Mouse (Mus musculus) liver, postnatal 0 days (tissue): ENCODE results near the gene Alg9. TPM values are rescaled to one million over a fixed set of nuclear protein-coding genes. Genes with fewer than 3 reads are reported as not detected.

Source experiments
- ATAC-seq: fragments of 200-750 bp; cut with Nextera tagmentation; 2 replicates; pipeline ENCODE4 v1.8.0; 2017; ENCODE audit warnings: mild to moderate bottlenecking, moderate library complexity
- DNase-seq: peaks from one replicate; pipeline ENCODE4 v3.0.0-alpha.2; 2016
- H3K27ac ChIP-seq: fragments of 300-500 bp; sonication (generic); 2 replicates; pipeline ENCODE4 v1.5.1; 2014; ENCODE audit warnings: antibody characterized with exemption, moderate library complexity, mild to moderate bottlenecking, low read depth
- H3K27me3 ChIP-seq: fragments of 300-500 bp; sonication (generic); 2 replicates; pipeline ENCODE4 v1.6.1; 2014; ENCODE audit warnings: low read length, control low read depth, mixed read lengths; ENCODE audit not compliant: insufficient read depth
- H3K36me3 ChIP-seq: fragments of 300-500 bp; sonication (generic); replicated peaks from 2 replicates; pipeline ENCODE4 v1.6.1; 2014; ENCODE audit warnings: mild to moderate bottlenecking, control low read depth, low read length, moderate library complexity, mixed read lengths; ENCODE audit not compliant: insufficient read depth
- H3K4me1 ChIP-seq: fragments of 300-500 bp; sonication (generic); 2 replicates; pipeline ENCODE4 v1.6.1; 2014; ENCODE audit warnings: antibody characterized with exemption, mild to moderate bottlenecking, control low read depth; ENCODE audit not compliant: insufficient read depth
- H3K4me2 ChIP-seq: fragments of 300-500 bp; sonication (generic); 2 replicates; pipeline ENCODE4 v1.6.1; 2014; ENCODE audit warnings: low read depth, mild to moderate bottlenecking, low read length, moderate library complexity, mixed read lengths
- H3K4me3 ChIP-seq: fragments of 300-500 bp; sonication (generic); 2 replicates; pipeline ENCODE4 v1.5.1; 2014; ENCODE audit warnings: low read depth, low read length
- H3K9ac ChIP-seq: fragments of 300-500 bp; sonication (generic); replicated peaks from 2 replicates; pipeline ENCODE4 v1.6.1; 2014; ENCODE audit warnings: mild to moderate bottlenecking, moderate library complexity
- H3K9me3 ChIP-seq: fragments of 300-500 bp; sonication (generic); 2 replicates; pipeline ENCODE4 v1.6.1; 2016; ENCODE audit warnings: mild to moderate bottlenecking, control low read depth, low read length, mixed read lengths
- CTCF ChIP-seq: sonication (generic); IDR thresholded peaks from 2 replicates; pipeline ENCODE4 v1.5.1; 2016; ENCODE audit warnings: antibody characterized with exemption, low read depth
- EP300 ChIP-seq: IDR thresholded peaks from 2 replicates; pipeline ENCODE4 v1.6.1; 2016; ENCODE audit warnings: antibody characterized with exemption, low read depth, mild to moderate bottlenecking
- WGBS: fragments of 180-500 bp; shearing (Covaris S2); extraction: QIAGEN DNeasy Blood & Tissue Kit; methylation state at CpG from one replicate; pipeline ENCODE4 v1.1.7; 2014; ENCODE audit not compliant: insufficient replicate concordance; 5-methylcytosine and 5-hydroxymethylcytosine counted together
- polyA plus RNA-seq: library from polyadenylated mRNA; unstranded; fragments of >200 nt; fragmentation: Nextera tagmentation; extraction: Ambion mirVana; gene quantifications from 2 replicates; pipeline ENCODE4 v1.2.1, GENCODE M21; 2015

Alg9 gene
- polyA plus RNA-seq, 1 experiment from 2014 or later: 8.6 TPM

DNA sequence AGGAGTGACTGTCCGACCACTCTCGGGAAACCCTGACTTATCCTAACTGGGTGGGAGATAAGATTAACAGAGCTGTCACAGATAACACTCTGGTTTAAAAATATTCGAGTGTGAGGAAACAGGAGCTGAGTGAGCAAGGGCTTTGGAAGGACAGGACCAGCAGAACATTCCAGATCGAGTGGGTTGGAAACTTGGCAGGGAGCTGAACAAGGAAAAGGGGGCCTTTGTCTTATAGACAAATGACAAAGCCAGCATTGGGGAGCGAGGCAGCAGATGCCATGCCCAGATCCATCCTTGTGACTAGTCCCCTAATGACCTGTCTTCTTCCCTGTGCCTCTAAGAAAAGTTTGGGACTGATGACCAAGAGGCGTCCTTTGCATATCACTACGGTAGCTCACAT is 20.9 kb upstream of the Alg9 start:
- Histone ChIP-seq H3K9me3 (no peaks in the 10 kb centered on the region), H3K4me3 (no peak overlapping the region), H3K9ac (no peak overlapping the region), H3K27me3 (no peaks in the 10 kb centered on the region), H3K4me2 (no peak overlapping the region), H3K27ac (no peak overlapping the region), H3K4me1 (no peaks in the 10 kb centered on the region), H3K36me3 (no peaks in the 10 kb centered on the region)
- TF ChIP-seq CTCF (no peak), EP300 (no peak)
- no peak for DNase-seq
- WGBS: 43% methylated on average over 7 of the region's 7 CpGs
- no peak for ATAC-seq

- Histone ChIP-seq H3K4me3 (no peak overlapping the region), H3K36me3 (no peaks in the 10 kb centered on the region), H3K9ac (no peak overlapping the region), H3K4me2 (no peak overlapping the region), H3K27me3 (no peaks in the 10 kb centered on the region), H3K27ac (no peak overlapping the region), H3K4me1 (no peaks in the 10 kb centered on the region), H3K9me3 (no peaks in the 10 kb centered on the region)
- WGBS: 65% methylated on average over 5 of the region's 5 CpGs
- no peak for ATAC-seq
- TF ChIP-seq EP300 (no peak), CTCF (no peak)
- DNase-seq: no peak
Observed at GRCm38 (mm10) chr9:50756711-50757110, 18.1 kb upstream of the Alg9 start.

GRCm38 (mm10) chr9:50761520-50762243 is 13.1 kb upstream of the Alg9 start:
- no peaks in the 10 kb centered on the region for H3K9me3 ChIP-seq
- H3K27ac ChIP-seq: no peak overlapping the region
- H3K9ac ChIP-seq: no peak overlapping the region
- ATAC-seq (no peak), DNase-seq (no peak)
- no peak overlapping the region for H3K4me2 ChIP-seq
- H3K4me3 ChIP-seq: no peak overlapping the region
- H3K4me1 ChIP-seq: no peaks in the 10 kb centered on the region
- 56% methylated on average over 6 of the region's 6 CpGs for WGBS
- H3K27me3 ChIP-seq: no peaks in the 10 kb centered on the region
- TF ChIP-seq EP300: no peak
- no peaks in the 10 kb centered on the region; the same call in 1 of the 2 replicates for H3K36me3 ChIP-seq

GRCm38 (mm10) chr9:50763331-50763730 is 11.5 kb upstream of the Alg9 start:
- no peak overlapping the region for H3K9ac ChIP-seq
- no peak overlapping the region for H3K27ac ChIP-seq
- peak; percentile 55 for TF ChIP-seq CTCF
- TF ChIP-seq EP300: no peak
- 68% methylated on average over 1 of the region's 1 CpGs for WGBS
- peaks cover 3% of the 10 kb centered on the region; the same call in 1 of the 2 replicates for H3K4me1 ChIP-seq
- no peaks in the 10 kb centered on the region for H3K9me3 ChIP-seq
- no peak overlapping the region for H3K4me2 ChIP-seq
- DNase-seq: no peak
- ATAC-seq: no peak
- H3K36me3 ChIP-seq: no peaks in the 10 kb centered on the region; the same call in 1 of the 2 replicates
- H3K27me3 ChIP-seq: no peaks in the 10 kb centered on the region
- no peak overlapping the region for H3K4me3 ChIP-seq

- H3K36me3 ChIP-seq: peaks cover 14% of the 10 kb centered on the region
- WGBS: 4% methylated on average over 17 of the region's 17 CpGs
- H3K9me3 ChIP-seq: no peaks in the 10 kb centered on the region
- H3K4me2 ChIP-seq: peak overlapping the region; percentile 91
- TF ChIP-seq EP300: no peak
- TF ChIP-seq CTCF: no peak
- peaks cover 8% of the 10 kb centered on the region for H3K4me1 ChIP-seq
- no peaks in the 10 kb centered on the region for H3K27me3 ChIP-seq
- peak; percentile 16 for ATAC-seq
- peak overlapping the region; percentile 80 for H3K4me3 ChIP-seq
- peak overlapping the region; percentile 82 for H3K9ac ChIP-seq
- peak overlapping the region; percentile 93 for H3K27ac ChIP-seq
- no peak for DNase-seq
Observed at GRCm38 (mm10) chr9:50767531-50768106, 7.2 kb upstream of the Alg9 start.

DNA sequence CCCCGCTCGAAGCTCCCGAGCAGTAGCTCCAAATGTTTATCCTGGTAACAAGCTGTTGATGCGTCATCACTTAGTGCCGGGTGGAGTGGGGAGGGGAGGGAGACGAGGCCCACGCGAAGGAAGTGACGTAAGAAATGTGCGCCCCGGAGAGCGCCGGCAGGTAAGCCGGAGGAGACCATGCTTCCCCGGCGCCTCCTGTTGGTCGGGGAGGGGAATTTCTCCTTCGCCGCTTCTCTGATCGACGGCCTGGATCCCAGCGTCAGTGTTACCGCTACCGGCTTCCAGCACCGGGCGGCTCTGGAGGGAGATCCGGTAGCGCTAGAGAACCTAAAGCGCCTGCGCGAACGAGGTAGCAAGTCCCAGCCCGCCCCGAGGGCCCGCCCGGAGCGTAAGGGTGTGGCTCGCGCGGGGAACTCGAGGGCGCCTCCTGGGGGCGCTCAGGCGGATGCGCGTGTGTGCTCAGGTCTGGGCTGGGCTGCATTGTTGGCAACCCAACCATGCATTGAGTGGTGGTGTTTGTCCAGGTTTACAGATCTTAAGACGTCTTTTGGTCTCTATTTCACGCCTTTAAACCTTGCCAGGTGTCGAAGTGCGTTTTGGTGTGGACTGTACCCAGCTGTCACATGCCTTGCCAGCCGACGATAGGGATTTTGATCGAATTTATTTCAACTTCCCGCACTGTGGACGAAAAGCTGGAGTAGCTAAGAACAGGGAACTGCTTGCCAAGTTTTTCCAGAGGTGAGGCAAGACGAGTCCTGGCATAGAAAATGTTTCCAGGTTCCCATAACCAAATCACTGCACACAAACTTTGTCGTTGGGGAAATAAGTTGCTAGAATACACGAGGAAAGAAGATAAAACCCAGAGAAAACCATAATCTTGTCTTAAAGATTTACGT is 6.5 kb upstream of the Alg9 start, which contains the start of gene Fdxacb1:
Fdxacb1 (plus strand) TSS at position 130 of the 896 bp plus-strand sequence.
- peak within 1 kb of the TSS; percentile 93 for H3K27ac ChIP-seq
- peak within 1 kb of the TSS; percentile 91 for H3K4me2 ChIP-seq
- H3K9ac ChIP-seq: peak within 1 kb of the TSS; percentile 82
- no peaks in the 10 kb centered on the region for H3K27me3 ChIP-seq
- peak within 1 kb of the TSS; percentile 80 for H3K4me3 ChIP-seq
- peaks cover 8% of the 10 kb centered on the region for H3K4me1 ChIP-seq
- ATAC-seq: peak; percentile 97
- TF ChIP-seq EP300 (peak; percentile 69), CTCF (peak; percentile 89)
- H3K9me3 ChIP-seq: no peaks in the 10 kb centered on the region
- WGBS: 3% methylated on average over 58 of the region's 59 CpGs
- peaks cover 14% of the 10 kb centered on the region for H3K36me3 ChIP-seq
- DNase-seq: peak; percentile 98
